Mouse (Mus musculus): ENCODE data around the gene Suclg2.

GRCm38 (mm10) chr6:95676951-95677350 is 41.6 kb downstream of the Suclg2 start:
- no peak for TF ChIP-seq CTCF (IDR thresholded peaks at IDR 0.05; ENCODE audit: low read depth, low read length)
- TF ChIP-seq POLR2A (IDR thresholded peaks at IDR 0.05; ENCODE audit: insufficient read depth, low read length), result no peak
- no peak for TF ChIP-seq EP300 (IDR thresholded peaks at IDR 0.05; ENCODE audit: insufficient read depth, low read depth, low read length)

Data from ES-Bruce4 (cell line).